Mouse (Mus musculus): ENCODE measurements around the gene Pigs. TPM values are rescaled to one million over a fixed set of nuclear protein-coding genes. Genes with fewer than 3 reads are reported as not detected.

Gene Pigs
- 51.2 and 53.1 TPM in 2 replicates for total RNA-seq (2012; rRNA removed)
- 25.7 and 26.3 TPM in 2 replicates for total RNA-seq (2014; rRNA removed)
- polyA plus RNA-seq (2012; ENCODE audit: insufficient read length, low read depth) = 51.8 and 65.4 TPM in 2 replicates

DNA sequence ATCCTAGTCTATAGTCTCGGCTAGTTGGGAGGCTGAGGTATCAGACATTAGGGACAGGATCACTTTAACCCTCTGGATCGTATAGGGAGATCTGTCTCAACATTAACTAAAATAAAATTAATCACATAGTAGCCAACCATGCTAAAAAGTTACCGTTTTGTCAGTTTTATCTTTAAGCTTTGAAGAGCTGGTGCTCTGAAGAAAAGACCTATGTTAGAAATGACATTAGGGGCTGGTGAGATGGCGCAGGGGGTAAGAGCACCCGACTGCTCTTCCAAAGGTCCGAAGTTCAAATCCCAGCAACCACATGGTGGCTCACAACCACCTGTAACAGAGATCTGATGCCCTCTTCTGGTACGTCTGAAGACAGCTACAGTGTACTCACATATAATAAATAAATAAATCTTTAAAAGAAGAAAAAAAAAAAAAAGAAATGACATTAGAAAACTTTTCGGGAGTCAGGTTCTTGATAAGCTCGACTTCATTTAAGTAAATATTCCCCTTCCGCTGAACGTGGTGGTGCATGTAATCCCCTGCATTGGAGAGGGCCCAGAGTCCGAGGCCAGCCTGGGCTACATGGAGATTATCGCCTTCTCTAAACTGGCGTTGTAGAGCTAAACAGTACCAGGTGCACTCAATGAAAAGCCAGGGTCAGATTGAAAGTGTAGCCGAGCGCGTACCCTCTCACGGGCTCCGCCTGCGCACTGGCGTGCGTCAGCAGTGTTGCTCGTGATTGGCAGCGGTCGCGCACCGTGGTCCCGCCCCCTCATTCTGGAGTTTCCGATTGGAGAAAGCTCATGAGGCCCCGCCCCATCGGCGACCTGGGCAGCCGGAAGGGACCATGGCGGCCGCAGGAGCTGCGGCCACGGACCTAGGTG lies at the start of gene Pigs:
Gene Pigs, plus strand, starts transcription at position 782 of the 878 bp plus-strand sequence.
- Histone ChIP-seq H3K9me3 (replicated peaks; ENCODE audit: low read length) (no peaks in the 10 kb centered on the region), H3K27me3 (replicated peaks) (no peaks in the 10 kb centered on the region), H3K4me1 (ENCODE audit: control insufficient read depth in 1 of 2, insufficient read depth in 2 of 2) (peaks cover 4 to 29% of the 10 kb centered on the region in 2 experiments; a peak in 3 of 4 replicates), H3K4me3 (replicated peaks in 1 of 3; ENCODE audit: low read depth in 2 of 3, low read length in 2 of 3, poor library complexity in 1 of 3) (peak within 1 kb of the TSS; percentile 81 to 89 (median 85)), H3K36me3 (replicated peaks in 1 of 2; ENCODE audit: control insufficient read depth in 1 of 2, insufficient read depth in 1 of 2, low read length in 1 of 2) (peaks cover 10 to 49% of the 10 kb centered on the region in 2 experiments), H3K79me2 (replicated peaks; ENCODE audit: control insufficient read depth, extremely low read depth, insufficient read depth, poor library complexity, severe bottlenecking) (peaks cover 8% of the 10 kb centered on the region; the same call in 1 of the 2 replicates), H3K9ac (ENCODE audit: insufficient read depth, low read depth) (peak within 1 kb of the TSS; percentile 54), H3K4me2 (ENCODE audit: insufficient read depth, low read depth, poor library complexity, severe bottlenecking) (peak within 1 kb of the TSS; percentile 83), H3K27ac (ENCODE audit: insufficient read depth, low read depth) (peak within 1 kb of the TSS; percentile 39)
- in situ Hi-C loops (cut with MboI; ENCODE audit: low pct_ligation_motif_present, low pct_unique_long_range_greater_than_20kb, low sequenced_read_pairs) (no loop called here), dilution Hi-C loops (cut with MboI; ENCODE audit: extremely low pct_ligation_motif_present, extremely low pct_unique_long_range_greater_than_20kb, low sequenced_read_pairs) (no loop called here)
- DNase-seq (ENCODE audit: extremely low read depth) = peak; percentile 99
- TF ChIP-seq SIN3A (IDR thresholded peaks at IDR 0.05; ENCODE audit: low read length) = peak; percentile 83
- TF ChIP-seq ZC3H11A (IDR thresholded peaks at IDR 0.05; ENCODE audit: low read depth, low read length) = no peak
- no peak; the same call in 1 of the 2 replicates for TF ChIP-seq UBTF (IDR thresholded peaks at IDR 0.05; ENCODE audit: low read depth, low read length)
- TF ChIP-seq CTCF (conservative IDR thresholded peaks at IDR 0.05 in 1 of 2, IDR thresholded peaks at IDR 0.05 in 1 of 2; ENCODE audit: low read depth in 2 of 2, low read length in 2 of 2) = peak in 1 of 2 experiments; percentile 43; a peak in 2 of 4 replicates
- TF ChIP-seq EP300 (IDR thresholded peaks at IDR 0.05; ENCODE audit: low read length) = no peak
- TF ChIP-seq POLR2AphosphoS2 (IDR thresholded peaks at IDR 0.05; ENCODE audit: low read depth, low read length) = peak; percentile 90
- peak; percentile 70 for TF ChIP-seq IRF4 (IDR thresholded peaks at IDR 0.05; ENCODE audit: low read depth, low read length)
- peak; percentile 93 for TF ChIP-seq POLR2A (IDR thresholded peaks at IDR 0.05; ENCODE audit: low read depth, low read length)
- no peak for TF ChIP-seq KAT2A (IDR thresholded peaks at IDR 0.05; ENCODE audit: insufficient replicate concordance, low read length)
- TF ChIP-seq USF1 (IDR thresholded peaks at IDR 0.05; ENCODE audit: low read depth, low read length) = no peak; the same call in 1 of the 2 replicates
- no peak for TF ChIP-seq USF2 (conservative IDR thresholded peaks at IDR 0.05; ENCODE audit: low read depth, low read length)
- peak; percentile 82 for TF ChIP-seq ELF1 (IDR thresholded peaks at IDR 0.05; ENCODE audit: low read depth, low read length)
- 0 out of 2 replicates have a peak, but pooled peaks have one; percentile 22 for TF ChIP-seq MAFK (IDR thresholded peaks at IDR 0.05; ENCODE audit: insufficient replicate concordance, low read length)
- 0 out of 2 replicates have a peak, but pooled peaks have one; percentile 10 for TF ChIP-seq SMC3 (IDR thresholded peaks at IDR 0.05; ENCODE audit: low read depth, low read length)
- 0 out of 2 replicates have a peak, but pooled peaks have one; percentile 59 for TF ChIP-seq RCOR1 (conservative IDR thresholded peaks at IDR 0.05; ENCODE audit: low read depth, low read length)
- no peak for TF ChIP-seq ETS1 (conservative IDR thresholded peaks at IDR 0.05; ENCODE audit: low read depth, low read length)
- peak; percentile 81 for TF ChIP-seq ZMIZ1 (IDR thresholded peaks at IDR 0.05; ENCODE audit: low read depth, low read length)
- no peak for TF ChIP-seq JUN (IDR thresholded peaks at IDR 0.05; ENCODE audit: insufficient read depth, low read depth, low read length)
- TF ChIP-seq CHD2 (IDR thresholded peaks at IDR 0.05; ENCODE audit: low read length) = no peak; the same call in 1 of the 2 replicates
- TF ChIP-seq MXI1 (IDR thresholded peaks at IDR 0.05; ENCODE audit: low read depth, low read length) = no peak; the same call in 1 of the 2 replicates
- TF ChIP-seq BHLHE40 (IDR thresholded peaks at IDR 0.05; ENCODE audit: low read depth, low read length) = peak; percentile 74
- TF ChIP-seq MAZ (IDR thresholded peaks at IDR 0.05; ENCODE audit: low read depth, low read length) = no peak
- TF ChIP-seq PAX5 (IDR thresholded peaks at IDR 0.05; ENCODE audit: low read length) = no peak
- peak; percentile 91 for TF ChIP-seq NRF1 (IDR thresholded peaks at IDR 0.05; ENCODE audit: low read depth, low read length)
- TF ChIP-seq HCFC1 (IDR thresholded peaks at IDR 0.05; ENCODE audit: low read depth, low read length) = peak; percentile 68
- TF ChIP-seq ZKSCAN1 (IDR thresholded peaks at IDR 0.05; ENCODE audit: borderline replicate concordance, low read depth, low read length) = no peak
- TF ChIP-seq NELFE (IDR thresholded peaks at IDR 0.05; ENCODE audit: low read depth, low read length) = peak; percentile 84
- peak; percentile 41; the same call in 1 of the 2 replicates for TF ChIP-seq ZNF384 (IDR thresholded peaks at IDR 0.05; ENCODE audit: low read depth, low read length)
- TF ChIP-seq TBP (conservative IDR thresholded peaks at IDR 0.05; ENCODE audit: low read depth, low read length) = peak; percentile 93
- peak; percentile 91 for TF ChIP-seq TCF12 (IDR thresholded peaks at IDR 0.05; ENCODE audit: low read depth, low read length)
- TF ChIP-seq MYC (IDR thresholded peaks at IDR 0.05; ENCODE audit: low read depth, low read length) = peak; percentile 69; the same call in 1 of the 2 replicates
- TF ChIP-seq JUND (conservative IDR thresholded peaks at IDR 0.05; ENCODE audit: low read depth, low read length) = no peak
- no peak for TF ChIP-seq GABPA (IDR thresholded peaks at IDR 0.05; ENCODE audit: insufficient replicate concordance, low read depth, low read length)
- 0 out of 2 replicates have a peak, but pooled peaks have one; percentile 44 for TF ChIP-seq E2F4 (IDR thresholded peaks at IDR 0.05; ENCODE audit: insufficient replicate concordance, low read depth, low read length)
- peak; percentile 51; the same call in 1 of the 2 replicates for TF ChIP-seq MEF2A (IDR thresholded peaks at IDR 0.05; ENCODE audit: borderline replicate concordance, low read depth, low read length)
- TF ChIP-seq CHD1 (IDR thresholded peaks at IDR 0.05; ENCODE audit: low read depth, low read length) = 0 out of 2 replicates have a peak, but pooled peaks have one; percentile 16

All from CH12.LX (cell line).